Mouse (Mus musculus) hematopoietic stem cell, adult 5-6 weeks (primary cell): ENCODE results near the gene Olfr160. TPM values are rescaled to one million over a fixed set of nuclear protein-coding genes. Genes with fewer than 3 reads are reported as not detected.
A peak's percentile ranks its signal among the peaks of the same experiment; 100 is the strongest.

Source experiments
- ATAC-seq, 2 experiments: fragments of 125-278 bp in 1 of 2; replicated peaks in 1 of 2; 2 replicates each; pipeline ENCODE4 v1.8.0; 2016 to 2017; ENCODE audit warnings: inconsistent platforms in 2 of 2, mild to moderate bottlenecking in 2 of 2, moderate number of reproducible peaks in 2 of 2, low read depth in 1 of 2, moderate TSS enrichment in 1 of 2; ENCODE audit not compliant: low FRiP score in 2 of 2, poor library complexity in 2 of 2, severe bottlenecking in 2 of 2, insufficient read depth in 1 of 2, low TSS enrichment in 1 of 2
- total RNA-seq: library from RNA; stranded (forward); fragments of 172-1452, 232-1000 nt; gene quantifications from 2 replicates; pipeline ENCODE4 v1.2.3, GENCODE M21; 2017

Gene Olfr160
- total RNA-seq: not detected in 2 replicates

GRCm38 (mm10) chr9:37716150-37716549, at the start of gene Olfr160:
Gene Olfr160, minus strand, starts transcription at chr9:37716250.
- no peak for ATAC-seq

- ATAC-seq: peak; percentile 53 to 58; a peak in 2 of 4 replicates
Measured at GRCm38 (mm10) chr9:37762541-37762940, 46.5 kb upstream of the Olfr160 start.

GRCm38 (mm10) chr9:37761728-37762127, 45.7 kb upstream of the Olfr160 start:
- ATAC-seq: no peak

GRCm38 (mm10) chr9:37752006-37752405, 36.0 kb upstream of the Olfr160 start:
- no peak for ATAC-seq

DNA sequence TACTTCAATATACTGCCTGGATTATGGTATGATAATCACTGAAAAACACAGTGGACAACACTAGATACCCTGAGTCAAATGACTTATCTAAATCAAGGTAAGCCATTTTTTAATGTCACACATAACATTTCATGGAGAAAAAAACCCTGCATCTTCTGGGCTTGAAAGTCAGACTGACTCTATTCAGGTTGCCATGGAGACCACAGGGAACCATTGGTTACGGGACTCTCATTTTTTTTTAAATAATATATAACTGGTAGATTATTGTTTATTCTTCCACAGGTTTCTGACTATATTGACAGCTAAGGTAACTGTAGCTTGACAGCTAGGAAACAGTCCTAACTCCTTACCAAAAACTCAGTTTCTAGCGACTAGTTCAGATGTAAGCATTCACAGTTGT, 35.4 kb upstream of the Olfr160 start:
- no peak for ATAC-seq

GRCm38 (mm10) chr9:37750319-37751075, 34.4 kb upstream of the Olfr160 start:
- no peak for ATAC-seq

DNA sequence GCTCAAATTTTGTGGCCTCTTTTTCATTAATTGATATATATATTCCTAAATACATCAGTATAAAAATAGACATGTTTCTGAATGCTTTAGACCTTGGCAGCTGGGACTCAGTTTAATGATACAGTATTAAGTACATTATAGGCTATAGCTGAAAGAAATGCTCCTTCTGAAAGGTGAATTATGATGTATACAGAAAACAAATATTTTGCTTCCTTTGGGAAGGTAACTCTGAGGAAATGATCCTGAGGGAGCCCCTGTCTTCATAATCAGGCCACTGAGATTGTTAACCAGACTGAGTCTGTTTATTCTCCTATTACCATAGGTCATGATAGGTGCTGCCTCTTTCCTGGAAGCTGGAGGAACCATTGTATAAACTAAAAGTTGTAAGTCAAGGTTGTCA, 28.8 kb upstream of the Olfr160 start, which contains the start of gene Olfr874:
Gene Olfr874, plus strand, starts transcription at position 301 of the 400 bp plus-strand sequence.
- ATAC-seq: no peak

DNA sequence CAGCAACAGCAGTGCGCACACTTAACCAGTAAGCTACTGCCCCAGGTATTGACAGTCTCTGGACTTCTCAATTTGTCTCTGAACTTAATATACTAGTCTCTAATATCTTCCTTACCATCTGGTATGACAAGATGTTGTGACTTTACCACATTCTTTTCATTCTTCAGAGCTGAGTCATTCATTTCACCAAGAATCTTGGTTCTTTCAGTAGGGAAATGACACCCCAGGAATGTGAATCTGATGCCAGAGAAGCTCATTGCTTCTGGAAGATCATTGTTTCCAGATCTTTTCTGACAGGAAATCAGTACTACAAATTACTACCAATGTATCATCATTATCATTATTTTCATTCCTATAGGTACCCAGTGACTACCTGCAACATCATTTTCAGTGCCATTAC, 18.3 kb upstream of the Olfr160 start:
- no peak for ATAC-seq

DNA sequence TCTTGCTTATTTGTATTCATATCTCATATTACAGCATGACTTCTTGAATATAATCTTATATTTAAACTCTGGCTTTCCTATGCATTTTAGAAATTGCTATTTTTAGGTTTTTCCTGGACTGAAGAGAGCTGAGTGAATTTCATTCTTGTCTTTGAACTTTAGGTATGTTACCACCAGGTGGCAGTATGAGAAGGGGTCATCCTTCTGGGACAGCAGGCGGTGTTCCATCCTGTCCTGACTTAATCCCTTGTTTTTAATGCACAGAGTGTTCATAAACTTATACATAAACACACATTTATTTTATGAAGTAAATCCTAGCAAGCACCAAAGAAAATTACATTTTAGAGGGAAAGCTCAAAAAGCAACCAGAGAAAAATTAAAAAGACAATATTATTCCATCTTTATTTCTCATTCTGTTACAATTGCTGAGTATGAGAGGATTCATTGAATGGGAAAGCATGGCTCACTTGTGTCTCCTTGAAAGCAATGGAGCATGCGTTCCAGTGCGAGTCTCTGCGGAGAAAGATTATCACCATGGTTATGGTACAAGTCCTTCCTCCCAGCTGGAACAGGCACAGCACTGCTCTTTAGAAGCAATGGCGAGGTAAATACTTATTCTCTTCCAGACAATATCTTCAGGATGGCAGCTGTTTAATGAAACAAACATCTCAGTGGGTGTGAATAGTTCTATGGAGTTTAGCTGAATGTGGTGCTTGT, 25.9 kb downstream of the Olfr160 start:
- no peak; a peak in 1 of 4 replicates for ATAC-seq

GRCm38 (mm10) chr9:37687941-37688303, 28.1 kb downstream of the Olfr160 start:
- no peak for ATAC-seq

DNA sequence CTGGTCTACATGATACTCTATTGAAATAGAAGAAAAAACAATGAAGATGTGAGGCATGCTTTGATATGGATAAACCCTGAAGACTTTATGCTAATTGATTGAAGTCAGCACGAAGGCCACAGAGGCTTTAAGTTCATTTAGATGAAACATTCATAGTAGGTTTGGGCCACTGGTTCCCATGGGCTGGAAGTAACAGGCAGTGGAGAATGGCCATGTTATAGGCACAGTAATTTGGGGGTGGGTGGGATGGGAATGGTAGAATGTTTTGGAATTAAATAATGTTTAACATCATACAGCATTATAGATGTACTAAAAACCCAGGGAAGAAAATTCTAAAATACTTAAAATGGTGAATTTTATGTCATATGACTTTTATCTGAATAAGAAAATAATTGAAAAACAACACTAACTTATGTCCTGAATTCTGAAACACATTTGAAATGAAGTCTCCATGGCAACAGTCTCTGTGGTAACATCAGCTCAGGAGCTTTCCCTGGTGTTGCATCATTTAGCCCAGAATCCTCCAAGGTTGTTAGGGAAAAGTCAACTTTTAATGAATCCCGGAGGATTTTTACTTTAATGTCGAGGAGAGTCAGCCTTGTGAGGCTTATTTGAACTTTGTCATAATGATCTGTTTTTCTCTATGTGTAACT, 28.6 kb downstream of the Olfr160 start:
- no peak for ATAC-seq

- ATAC-seq: no peak
Measured at GRCm38 (mm10) chr9:37681123-37681522, 34.9 kb downstream of the Olfr160 start.

- no peak for ATAC-seq
Measured at GRCm38 (mm10) chr9:37675287-37675686, 40.8 kb downstream of the Olfr160 start.

DNA sequence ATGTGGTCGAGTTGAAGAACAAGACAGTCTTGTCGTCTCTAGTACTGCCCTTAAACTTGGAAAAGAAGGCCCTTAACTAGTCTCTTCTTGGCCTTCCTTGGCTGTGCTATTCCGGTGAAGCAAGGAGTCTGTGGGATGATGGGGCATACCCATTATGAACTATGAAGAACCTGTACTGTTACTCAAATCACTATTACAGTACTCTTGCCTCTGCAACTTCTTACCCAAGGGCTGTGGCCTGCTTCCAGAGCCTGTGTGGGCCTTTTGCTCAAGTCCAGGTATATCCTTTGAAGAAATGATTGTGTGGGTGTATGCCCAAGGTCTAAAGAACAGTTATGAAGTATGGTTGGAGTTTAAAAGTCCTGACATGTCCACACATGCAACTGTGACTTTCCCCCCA, 45.8 kb downstream of the Olfr160 start:
- no peak for ATAC-seq

GRCm38 (mm10) chr9:37669678-37670077, 46.4 kb downstream of the Olfr160 start:
- ATAC-seq: no peak

DNA sequence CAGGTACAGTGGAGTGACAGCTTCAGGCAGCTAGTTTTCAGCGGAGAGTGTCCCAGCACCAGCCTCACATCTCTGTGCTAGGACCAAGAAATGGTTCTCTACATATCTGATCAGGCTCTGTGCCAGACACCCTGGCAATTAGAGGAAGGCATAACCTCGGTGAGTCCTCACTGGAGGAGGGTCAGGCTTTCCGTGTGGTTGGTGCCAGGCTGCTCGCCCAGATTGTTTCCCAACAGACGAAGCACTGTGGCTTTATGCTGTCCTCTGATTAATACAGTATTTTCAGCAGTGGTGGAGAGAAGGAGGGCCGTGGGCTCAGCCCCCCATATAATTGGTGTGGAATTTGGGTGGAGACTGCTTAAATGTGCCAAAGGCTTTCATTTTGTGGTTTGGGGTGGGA, 46.9 kb downstream of the Olfr160 start, which contains the start of gene Panx3:
Gene Panx3, minus strand, starts transcription at position 121 of the 400 bp plus-strand sequence.
- peak; percentile 64 to 65 for ATAC-seq

DNA sequence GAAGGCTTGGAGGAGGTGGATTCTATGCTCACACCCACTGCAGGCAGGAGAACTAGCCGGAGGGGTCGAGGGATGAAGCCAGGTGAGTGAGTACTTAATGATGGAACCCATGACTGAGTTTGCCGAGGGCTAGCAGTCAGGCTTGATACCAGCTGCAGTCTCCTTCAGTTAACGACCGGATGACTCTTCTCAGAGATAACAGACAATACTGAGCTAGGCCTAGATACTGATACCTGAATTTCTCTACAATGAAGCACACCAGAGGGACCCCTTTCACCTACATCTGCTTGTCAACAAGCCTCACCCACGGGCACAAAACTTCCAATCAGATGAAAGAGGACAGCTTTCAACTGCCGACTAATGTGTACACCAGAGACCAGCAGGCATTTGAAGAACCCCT, 50.0 kb downstream of the Olfr160 start:
- ATAC-seq: no peak

DNA sequence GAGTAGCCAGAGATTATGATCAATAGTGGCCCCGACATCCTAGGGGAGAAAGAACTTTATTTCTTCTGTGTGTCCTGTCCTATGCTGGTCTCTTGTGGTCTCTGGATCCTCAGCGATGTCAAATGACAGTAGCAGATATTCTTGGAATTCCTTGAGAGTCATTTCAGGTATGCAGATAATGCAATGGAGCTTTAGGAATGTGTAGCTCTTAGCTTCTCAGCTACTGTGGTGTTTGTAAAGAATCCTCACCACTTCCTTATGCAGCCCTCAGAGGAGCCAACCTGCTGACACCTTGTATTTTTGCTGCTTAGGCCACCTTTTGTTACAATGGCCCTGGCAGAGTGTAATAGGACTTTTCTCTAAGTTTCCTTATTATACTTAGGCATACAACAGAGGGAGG, 51.4 kb downstream of the Olfr160 start:
- ATAC-seq: no peak
